Mouse (Mus musculus) cerebellum, adult 2 months (tissue): ENCODE results near the gene Agbl5.

Source experiments
- CTCF ChIP-seq: fragments of 200-500 bp; IDR thresholded peaks from 2 replicates; pipeline ENCODE4 v1.5.1; 2011; ENCODE audit warnings: low read depth, mild to moderate bottlenecking, control low read depth, low read length, moderate library complexity, borderline replicate concordance; ENCODE audit not compliant: insufficient read depth
- POLR2A ChIP-seq: fragments of 200-500 bp; IDR thresholded peaks from 2 replicates; pipeline ENCODE4 v1.6.1; 2011; ENCODE audit warnings: low read length, control low read depth, borderline replicate concordance; ENCODE audit not compliant: insufficient read depth

GRCm38 (mm10) chr5:30930846-30931245 is 42.4 kb downstream of the Agbl5 start:
- TF ChIP-seq CTCF (no peak), POLR2A (no peak)
